Mouse (Mus musculus): ENCODE measurements around the gene Oxsr1.

DNA sequence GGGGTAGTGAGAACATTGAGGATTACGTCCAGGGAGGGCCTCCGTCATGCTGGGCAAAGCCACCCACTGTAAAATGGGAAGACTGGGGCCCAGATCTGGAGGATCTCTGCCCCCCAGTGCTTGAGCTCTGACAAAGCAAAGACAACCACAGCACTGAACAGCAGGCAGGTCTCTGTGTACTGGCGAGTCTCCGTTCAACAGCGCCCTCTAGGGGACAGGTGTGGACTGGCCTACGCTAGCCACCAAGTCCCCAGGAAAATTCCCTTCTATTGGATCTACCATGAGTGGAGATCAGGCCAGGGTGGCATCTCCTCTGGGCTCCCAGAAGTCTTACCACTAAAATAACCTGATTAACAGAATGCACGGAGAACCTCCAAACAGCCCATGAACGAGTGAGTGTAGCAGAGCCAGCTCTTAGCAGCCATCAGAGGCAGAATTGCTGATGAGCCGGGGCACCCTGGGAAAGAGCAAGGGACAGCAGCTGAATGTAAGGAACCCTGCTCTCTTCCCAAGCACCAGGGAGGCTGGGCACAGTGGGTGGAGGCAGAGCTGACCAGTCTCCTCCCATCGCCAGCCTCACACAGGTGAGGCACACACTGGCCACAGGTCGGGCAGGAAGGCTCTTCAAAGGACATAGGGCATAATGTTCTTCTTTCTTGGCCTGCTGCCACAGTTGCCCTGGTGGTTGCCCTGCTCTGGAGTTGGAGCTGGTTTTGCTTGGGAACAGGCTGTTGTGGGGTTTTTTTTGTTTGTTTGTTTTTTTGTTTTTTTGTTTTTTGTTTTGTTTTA, 129.8 kb downstream of the Oxsr1 start:
- no peak for TF ChIP-seq POLR2A (IDR thresholded peaks at IDR 0.05; ENCODE audit: control insufficient read depth, low read depth, low read length)
- peak; percentile 88; the same call in 1 of the 2 replicates for TF ChIP-seq CTCF (IDR thresholded peaks at IDR 0.05; ENCODE audit: control insufficient read depth, insufficient read depth, insufficient replicate concordance, low read depth, low read length)

Measured in testis, adult 2 months (tissue).